Mouse (Mus musculus): ENCODE results near the gene Ttll9. TPM values are rescaled to one million over a fixed set of nuclear protein-coding genes. Genes with fewer than 3 reads are reported as not detected.

Ttll9 gene
- polyA plus RNA-seq, 1 experiment from 2014 or later = 0.35 TPM

DNA sequence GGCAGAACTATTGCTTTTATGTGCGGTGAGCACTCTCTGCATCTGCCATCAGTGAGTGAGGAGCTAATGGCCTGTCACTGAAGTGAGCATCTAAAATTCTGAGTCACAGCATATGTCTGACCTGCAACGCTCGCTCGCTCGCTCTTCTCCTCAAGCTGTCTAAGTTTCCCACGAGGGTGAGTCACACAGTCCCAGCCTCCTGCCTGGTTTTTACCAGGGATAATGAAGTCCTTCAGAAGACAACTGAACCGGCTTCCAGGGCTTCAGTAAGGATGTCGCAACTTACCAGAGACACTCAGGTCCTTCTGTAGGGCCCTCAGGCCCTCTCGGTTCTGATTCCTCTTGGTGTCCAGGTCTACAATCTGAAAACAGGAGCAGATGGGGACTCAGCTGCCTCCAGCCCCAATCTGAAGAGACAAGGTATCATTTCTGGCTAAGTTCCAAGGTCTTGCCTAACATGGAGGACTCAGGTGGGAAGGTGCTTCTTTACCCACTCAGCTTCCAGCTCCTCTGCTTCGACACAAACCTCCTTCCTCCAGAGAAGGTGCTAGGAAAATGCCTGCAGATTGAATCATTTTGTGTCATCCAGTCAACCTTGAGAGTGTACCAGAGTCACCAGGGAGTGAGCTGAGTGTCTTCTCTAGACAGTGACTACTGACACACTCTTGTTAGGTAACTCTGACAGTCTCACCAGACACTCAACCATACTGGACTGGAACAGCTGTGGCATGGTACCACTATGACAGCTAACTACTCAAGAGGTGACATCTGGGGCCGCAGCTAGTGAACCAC, 51.6 kb downstream of the Ttll9 start:
- ATAC-seq (replicated peaks; ENCODE audit: low FRiP score, low TSS enrichment, low read depth) (no peak), DNase-seq (ENCODE audit: low spot score) (no peak)
- 93% methylated on average over 11 of the region's 11 CpGs for WGBS
- Histone ChIP-seq H3K27me3 (replicated peaks; ENCODE audit: control insufficient read depth, insufficient read depth, low read length) (no peaks in the 10 kb centered on the region), H3K4me1 (replicated peaks; ENCODE audit: control insufficient read depth, insufficient read depth, low read length) (peaks cover 7% of the 10 kb centered on the region), H3K36me3 (ENCODE audit: control insufficient read depth, insufficient read depth, low read length) (peaks cover 44% of the 10 kb centered on the region), H3K9me3 (ENCODE audit: control insufficient read depth, low read length) (no peaks in the 10 kb centered on the region), H3K4me2 (ENCODE audit: low read length) (peak overlapping the region; percentile 92), H3K9ac (ENCODE audit: low read length) (peak overlapping the region; percentile 70), H3K4me3 (ENCODE audit: low read depth, low read length) (peak overlapping the region; percentile 90), H3K27ac (ENCODE audit: low read depth) (no peak overlapping the region)

DNA sequence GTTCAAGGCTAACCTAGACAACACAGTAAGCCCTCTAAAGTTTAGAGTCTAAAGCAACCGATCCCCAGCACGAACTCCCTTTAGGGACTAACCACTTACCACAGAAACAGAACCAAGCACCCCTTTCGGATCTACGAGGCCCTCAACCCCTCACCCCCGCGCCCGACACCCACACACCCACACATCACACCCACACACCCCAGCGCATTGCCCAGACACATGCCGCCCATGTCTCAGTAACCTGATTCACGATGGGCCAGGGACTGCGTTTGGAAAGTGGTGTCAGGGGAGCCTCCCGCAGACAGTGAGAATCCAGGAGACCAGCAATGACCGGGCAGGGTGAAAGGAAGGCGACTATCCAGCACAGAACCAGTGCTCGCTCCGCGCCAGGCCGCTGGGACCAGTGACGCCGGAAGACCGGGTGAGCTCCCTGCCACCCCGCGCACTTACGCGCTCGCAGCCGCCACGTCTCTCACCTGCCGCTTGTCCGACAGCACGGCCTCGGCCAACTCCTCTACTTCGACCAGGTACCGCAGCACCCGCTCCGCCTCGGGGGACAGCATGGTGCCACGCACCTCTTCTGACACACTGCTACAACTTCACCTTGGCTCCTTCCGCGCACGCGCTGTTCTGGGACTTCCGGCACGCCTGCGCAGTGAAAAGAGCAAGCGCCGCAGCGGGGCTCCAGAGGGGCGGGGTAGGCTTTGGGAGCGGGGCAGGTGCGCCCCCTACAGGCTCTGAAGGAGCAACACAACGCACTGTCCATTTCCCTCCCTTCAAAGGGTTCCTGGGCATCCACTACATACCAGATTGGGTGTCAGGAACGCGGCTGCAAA, 52.7 kb downstream of the Ttll9 start, which contains the start of gene Pdrg1:
Pdrg1 (minus strand) TSS at position 670 of the 836 bp plus-strand sequence.
- peak; percentile 95 for DNase-seq (ENCODE audit: low spot score)
- WGBS = 1% methylated on average over 54 of the region's 54 CpGs
- Histone ChIP-seq H3K4me1 (replicated peaks; ENCODE audit: control insufficient read depth, insufficient read depth, low read length) (peaks cover 7% of the 10 kb centered on the region), H3K9ac (ENCODE audit: low read length) (peak within 1 kb of the TSS; percentile 70), H3K9me3 (ENCODE audit: control insufficient read depth, low read length) (no peaks in the 10 kb centered on the region), H3K4me3 (ENCODE audit: low read depth, low read length) (peak within 1 kb of the TSS; percentile 90), H3K27me3 (replicated peaks; ENCODE audit: control insufficient read depth, insufficient read depth, low read length) (no peaks in the 10 kb centered on the region), H3K4me2 (ENCODE audit: low read length) (peak within 1 kb of the TSS; percentile 92), H3K36me3 (ENCODE audit: control insufficient read depth, insufficient read depth, low read length) (peaks cover 33% of the 10 kb centered on the region), H3K27ac (ENCODE audit: low read depth) (no peak within 1 kb of the TSS)
- peak; percentile 96 for ATAC-seq (replicated peaks; ENCODE audit: low FRiP score, low TSS enrichment, low read depth)

DNA sequence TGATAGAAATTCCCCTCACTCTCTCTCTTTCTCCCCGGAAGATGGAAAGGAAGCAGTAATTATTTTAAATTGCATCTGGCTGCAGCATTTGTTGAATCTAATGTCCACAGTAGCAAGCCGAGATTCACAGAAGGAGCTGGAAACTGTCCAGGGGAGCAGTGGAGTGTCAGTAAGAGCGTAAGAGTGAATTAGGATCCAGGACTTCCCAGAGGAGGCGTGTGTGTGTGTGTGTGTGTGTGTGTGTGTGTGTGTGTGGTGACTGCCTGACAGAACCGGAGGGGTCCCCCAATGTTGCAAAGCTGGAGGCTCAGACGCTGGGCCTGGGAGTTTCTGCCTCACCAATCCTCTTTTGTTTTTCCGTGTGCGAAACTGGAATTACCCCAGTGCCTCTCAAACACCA, 53.5 kb downstream of the Ttll9 start:
- ATAC-seq (replicated peaks; ENCODE audit: low FRiP score, low TSS enrichment, low read depth) (no peak), DNase-seq (ENCODE audit: low spot score) (no peak)
- Histone ChIP-seq H3K36me3 (ENCODE audit: control insufficient read depth, insufficient read depth, low read length) (peaks cover 29% of the 10 kb centered on the region), H3K9me3 (ENCODE audit: control insufficient read depth, low read length) (no peaks in the 10 kb centered on the region), H3K9ac (ENCODE audit: low read length) (no peak overlapping the region), H3K27me3 (replicated peaks; ENCODE audit: control insufficient read depth, insufficient read depth, low read length) (no peaks in the 10 kb centered on the region), H3K4me2 (ENCODE audit: low read length) (peak overlapping the region; percentile 30), H3K4me3 (ENCODE audit: low read depth, low read length) (peak overlapping the region; percentile 90; the same call in 1 of the 2 replicates), H3K27ac (ENCODE audit: low read depth) (no peak overlapping the region), H3K4me1 (replicated peaks; ENCODE audit: control insufficient read depth, insufficient read depth, low read length) (peaks cover 7% of the 10 kb centered on the region)
- 43% methylated on average over 8 of the region's 8 CpGs for WGBS

DNA sequence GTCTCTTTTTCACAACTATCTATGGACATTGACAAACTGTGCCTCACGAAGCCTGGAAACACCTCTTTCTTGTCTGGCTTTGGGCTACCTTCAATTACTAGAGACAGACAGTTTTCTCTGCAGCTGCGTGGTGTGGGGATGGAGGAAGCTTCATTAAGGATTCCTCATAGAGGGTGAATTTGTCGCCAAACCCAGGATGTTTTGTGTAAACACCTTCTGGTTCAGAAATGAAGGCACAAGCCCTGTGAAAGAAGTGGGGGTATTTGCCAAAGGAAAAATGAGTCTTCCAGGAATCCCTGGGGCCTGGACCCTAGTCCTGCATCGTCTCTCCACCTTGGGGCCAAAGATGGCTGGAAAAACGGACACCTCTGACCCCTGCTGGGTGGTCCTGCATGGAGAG, 54.5 kb downstream of the Ttll9 start:
- 36% methylated on average over 5 of the region's 5 CpGs for WGBS
- no peak overlapping the region for H3K4me2 ChIP-seq (ENCODE audit: low read length)

DNA sequence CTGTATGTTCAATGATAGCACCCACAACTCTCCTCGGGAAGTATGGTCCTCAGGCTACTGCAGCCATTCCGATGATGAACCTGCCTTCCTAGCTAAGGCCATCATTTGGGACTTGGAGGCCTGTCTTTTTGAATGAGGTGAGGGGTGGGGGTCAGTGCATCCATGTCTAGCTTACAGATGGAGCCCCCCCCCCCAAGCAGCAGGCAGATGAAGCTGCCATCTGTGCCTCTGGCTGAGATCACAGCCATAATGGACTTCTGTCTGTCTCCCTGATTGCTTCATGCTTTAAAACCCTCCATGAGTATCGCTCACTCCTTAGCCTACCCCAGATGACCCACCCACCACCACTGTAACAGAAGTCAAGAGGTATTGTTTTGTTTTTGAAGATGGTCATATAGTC, 57.1 kb downstream of the Ttll9 start:
- no peak for ATAC-seq (replicated peaks; ENCODE audit: low FRiP score, low TSS enrichment, low read depth)
- DNase-seq (ENCODE audit: low spot score) = no peak
- H3K4me3 ChIP-seq (ENCODE audit: low read depth, low read length) = no peak overlapping the region
- H3K27me3 ChIP-seq (replicated peaks; ENCODE audit: control insufficient read depth, insufficient read depth, low read length) = no peaks in the 10 kb centered on the region
- H3K9ac ChIP-seq (ENCODE audit: low read length) = no peak overlapping the region
- peaks cover 3% of the 10 kb centered on the region for H3K4me1 ChIP-seq (replicated peaks; ENCODE audit: control insufficient read depth, insufficient read depth, low read length)
- H3K4me2 ChIP-seq (ENCODE audit: low read length) = no peak overlapping the region
- H3K27ac ChIP-seq (ENCODE audit: low read depth) = no peak overlapping the region
- WGBS = 81% methylated on average over 3 of the region's 3 CpGs
- no peaks in the 10 kb centered on the region for H3K9me3 ChIP-seq (ENCODE audit: control insufficient read depth, low read length)
- H3K36me3 ChIP-seq (ENCODE audit: control insufficient read depth, insufficient read depth, low read length) = no peaks in the 10 kb centered on the region

More for the DNA sequence above, 54.5 kb downstream of the Ttll9 start:
- H3K4me3 ChIP-seq (ENCODE audit: low read depth, low read length) = no peak overlapping the region
- no peak for ATAC-seq (replicated peaks; ENCODE audit: low FRiP score, low TSS enrichment, low read depth)
- DNase-seq (ENCODE audit: low spot score) = no peak
- peaks cover 20% of the 10 kb centered on the region for H3K36me3 ChIP-seq (ENCODE audit: control insufficient read depth, insufficient read depth, low read length)
- peaks cover 7% of the 10 kb centered on the region for H3K4me1 ChIP-seq (replicated peaks; ENCODE audit: control insufficient read depth, insufficient read depth, low read length)
- no peak overlapping the region for H3K9ac ChIP-seq (ENCODE audit: low read length)
- H3K9me3 ChIP-seq (ENCODE audit: control insufficient read depth, low read length) = no peaks in the 10 kb centered on the region
- H3K27ac ChIP-seq (ENCODE audit: low read depth) = no peak overlapping the region
- no peaks in the 10 kb centered on the region for H3K27me3 ChIP-seq (replicated peaks; ENCODE audit: control insufficient read depth, insufficient read depth, low read length)

DNA sequence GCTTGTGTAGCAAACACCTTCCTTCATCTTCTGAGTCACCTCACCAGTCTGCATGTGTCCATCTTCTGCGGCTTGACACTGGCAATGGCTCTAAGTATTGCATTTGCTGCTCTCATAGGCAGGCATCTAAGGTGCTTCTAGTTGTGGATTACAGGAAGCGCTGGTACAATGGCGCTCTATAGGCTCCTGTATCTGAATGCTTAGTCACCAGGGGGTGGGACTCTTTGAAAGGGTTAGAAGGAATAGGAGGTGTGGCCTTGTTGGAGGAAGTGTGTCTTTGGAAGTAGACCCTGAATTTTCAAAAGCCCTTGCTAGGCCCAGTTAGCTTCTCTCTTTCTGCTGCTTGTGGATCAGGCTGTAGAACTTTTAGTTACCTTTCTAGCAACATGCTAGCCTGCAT, 58.9 kb downstream of the Ttll9 start:
- no peaks in the 10 kb centered on the region for H3K36me3 ChIP-seq (ENCODE audit: control insufficient read depth, insufficient read depth, low read length)
- 66% methylated on average over 3 of the region's 3 CpGs for WGBS

DNA sequence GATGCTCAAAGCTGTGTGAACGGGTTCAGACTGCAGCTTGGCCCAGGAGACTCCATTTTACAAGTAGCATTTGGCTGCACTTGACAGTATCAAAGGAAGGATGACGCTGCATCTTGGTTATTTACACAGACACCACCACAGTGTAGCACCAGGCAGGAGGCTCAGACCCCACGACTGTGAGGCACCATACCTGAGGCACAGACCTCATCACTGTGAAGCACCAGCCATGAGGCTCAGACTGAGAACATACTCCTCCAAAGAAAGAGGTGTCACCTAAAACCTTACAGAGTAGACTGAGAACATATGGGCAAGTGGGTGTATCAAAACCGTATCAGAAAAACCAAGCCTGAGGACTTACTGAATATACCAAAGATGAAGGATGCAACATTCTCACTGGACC, 60.6 kb downstream of the Ttll9 start:
- Histone ChIP-seq H3K36me3 (ENCODE audit: control insufficient read depth, insufficient read depth, low read length) (no peaks in the 10 kb centered on the region), H3K9me3 (ENCODE audit: control insufficient read depth, low read length) (no peaks in the 10 kb centered on the region), H3K4me3 (ENCODE audit: low read depth, low read length) (no peak overlapping the region), H3K4me2 (ENCODE audit: low read length) (no peak overlapping the region), H3K27ac (ENCODE audit: low read depth) (no peak overlapping the region), H3K9ac (ENCODE audit: low read length) (no peak overlapping the region), H3K27me3 (replicated peaks; ENCODE audit: control insufficient read depth, insufficient read depth, low read length) (peaks cover 10% of the 10 kb centered on the region; the same call in 1 of the 2 replicates), H3K4me1 (replicated peaks; ENCODE audit: control insufficient read depth, insufficient read depth, low read length) (no peaks in the 10 kb centered on the region)
- DNase-seq (ENCODE audit: low spot score) = no peak
- no peak for ATAC-seq (replicated peaks; ENCODE audit: low FRiP score, low TSS enrichment, low read depth)
- 58% methylated on average over 4 of the region's 4 CpGs for WGBS

More for the DNA sequence above, 58.9 kb downstream of the Ttll9 start:
- ATAC-seq (replicated peaks; ENCODE audit: low FRiP score, low TSS enrichment, low read depth) = no peak
- Histone ChIP-seq H3K9ac (ENCODE audit: low read length) (no peak overlapping the region), H3K9me3 (ENCODE audit: control insufficient read depth, low read length) (no peaks in the 10 kb centered on the region), H3K27ac (ENCODE audit: low read depth) (no peak overlapping the region), H3K4me3 (ENCODE audit: low read depth, low read length) (no peak overlapping the region), H3K4me2 (ENCODE audit: low read length) (no peak overlapping the region), H3K27me3 (replicated peaks; ENCODE audit: control insufficient read depth, insufficient read depth, low read length) (no peaks in the 10 kb centered on the region), H3K4me1 (replicated peaks; ENCODE audit: control insufficient read depth, insufficient read depth, low read length) (no peaks in the 10 kb centered on the region)
- DNase-seq (ENCODE audit: low spot score) = no peak

DNA sequence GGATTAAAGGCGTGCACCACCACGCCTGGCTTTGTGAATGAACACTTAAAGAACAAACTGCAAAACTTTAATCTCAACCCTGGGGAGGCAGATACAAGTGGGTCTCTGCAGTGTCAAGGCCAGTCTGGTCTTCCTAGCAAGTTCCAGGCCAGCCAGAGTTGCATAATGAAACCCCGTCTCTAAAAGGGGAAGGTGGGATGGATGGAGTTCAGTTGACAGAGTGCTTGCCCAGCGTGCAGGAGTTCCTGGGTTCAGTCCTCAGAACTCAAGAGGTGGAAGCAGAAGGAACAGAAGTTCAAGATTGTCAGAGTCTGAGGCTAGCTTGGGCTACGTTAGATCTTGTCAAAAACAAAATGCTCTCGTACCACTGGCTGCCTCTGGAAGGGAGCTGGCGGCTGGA, 63.8 kb downstream of the Ttll9 start:
- no peak overlapping the region for H3K27ac ChIP-seq (ENCODE audit: low read depth)
- H3K36me3 ChIP-seq (ENCODE audit: control insufficient read depth, insufficient read depth, low read length) = no peaks in the 10 kb centered on the region
- H3K4me2 ChIP-seq (ENCODE audit: low read length) = no peak overlapping the region
- ATAC-seq (replicated peaks; ENCODE audit: low FRiP score, low TSS enrichment, low read depth) (no peak), DNase-seq (ENCODE audit: low spot score) (no peak)
- WGBS = 75% methylated on average over 7 of the region's 7 CpGs
- no peaks in the 10 kb centered on the region for H3K4me1 ChIP-seq (replicated peaks; ENCODE audit: control insufficient read depth, insufficient read depth, low read length)
- peaks cover 26% of the 10 kb centered on the region for H3K27me3 ChIP-seq (replicated peaks; ENCODE audit: control insufficient read depth, insufficient read depth, low read length)
- H3K4me3 ChIP-seq (ENCODE audit: low read depth, low read length) = no peak overlapping the region
- H3K9ac ChIP-seq (ENCODE audit: low read length) = no peak overlapping the region
- H3K9me3 ChIP-seq (ENCODE audit: control insufficient read depth, low read length) = no peaks in the 10 kb centered on the region
